Mouse (Mus musculus): ENCODE measurements around the gene Aldh1l1. TPM values are rescaled to one million over a fixed set of nuclear protein-coding genes. Genes with fewer than 3 reads are reported as not detected.

The Aldh1l1 gene
- total and polyA plus RNA-seq, 3 experiments: 0.04 to 0.14 TPM; not detected in 1

DNA sequence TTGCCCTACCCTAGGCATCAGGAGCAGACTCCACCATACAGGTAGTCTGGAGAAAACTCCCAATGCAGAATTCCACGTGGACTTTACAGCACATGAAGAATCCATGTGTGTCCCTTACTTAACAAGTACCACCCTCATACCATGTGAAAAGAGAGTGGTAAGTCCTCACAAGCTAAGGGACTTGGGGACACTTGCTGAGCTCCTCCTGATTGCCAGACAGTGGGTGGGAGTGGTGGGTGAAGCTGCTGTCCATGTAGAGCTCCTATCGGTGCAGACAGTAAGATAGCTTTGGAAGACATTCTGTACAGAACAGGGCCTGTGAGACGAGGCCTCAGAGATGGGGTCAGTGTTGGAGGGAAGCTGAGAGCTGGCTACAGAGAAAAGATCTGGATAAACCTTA lies 81.7 kb downstream of the Aldh1l1 start:
- no peaks in the 10 kb centered on the region for H3K4me1 ChIP-seq (ENCODE audit: control insufficient read depth in 1 of 2, insufficient read depth in 2 of 2, low read length in 2 of 2)
- no peak for DNase-seq (ENCODE audit: low read depth, low spot score)
- no peaks in the 10 kb centered on the region for H3K79me2 ChIP-seq (ENCODE audit: control insufficient read depth, insufficient read depth, low read length, poor library complexity)
- peaks cover 0 to 10% of the 10 kb centered on the region in 2 experiments; a peak in 3 of 4 replicates for H3K27me3 ChIP-seq (ENCODE audit: control insufficient read depth in 1 of 2, insufficient read depth in 2 of 2, low read length in 2 of 2)
- no peaks in the 10 kb centered on the region for H3K9me3 ChIP-seq (replicated peaks; ENCODE audit: insufficient read depth, low read length)
- H3K27ac ChIP-seq (ENCODE audit: control insufficient read depth, low read depth, low read length): no peak overlapping the region
- TF ChIP-seq MEF2A (IDR thresholded peaks at IDR 0.05; ENCODE audit: extremely low read depth, insufficient replicate concordance, low read depth, low read length, poor library complexity, severe bottlenecking) (no peak), TCF12 (IDR thresholded peaks at IDR 0.05; ENCODE audit: low read depth, low read length) (no peak), ZC3H11A (IDR thresholded peaks at IDR 0.05; ENCODE audit: low read depth, low read length) (no peak), CHD1 (IDR thresholded peaks at IDR 0.05; ENCODE audit: low read depth, low read length) (no peak)
- no peaks in the 10 kb centered on the region for H3K36me3 ChIP-seq (ENCODE audit: control insufficient read depth in 1 of 2, insufficient read depth in 2 of 2, low read length in 2 of 2)
- H3K4me3 ChIP-seq (ENCODE audit: control insufficient read depth in 1 of 2, insufficient read depth in 1 of 2, low read depth in 2 of 2, low read length in 2 of 2): no peak overlapping the region
- no peak overlapping the region for H3K9ac ChIP-seq (ENCODE audit: control insufficient read depth, low read depth, low read length, poor library complexity, severe bottlenecking)

DNA sequence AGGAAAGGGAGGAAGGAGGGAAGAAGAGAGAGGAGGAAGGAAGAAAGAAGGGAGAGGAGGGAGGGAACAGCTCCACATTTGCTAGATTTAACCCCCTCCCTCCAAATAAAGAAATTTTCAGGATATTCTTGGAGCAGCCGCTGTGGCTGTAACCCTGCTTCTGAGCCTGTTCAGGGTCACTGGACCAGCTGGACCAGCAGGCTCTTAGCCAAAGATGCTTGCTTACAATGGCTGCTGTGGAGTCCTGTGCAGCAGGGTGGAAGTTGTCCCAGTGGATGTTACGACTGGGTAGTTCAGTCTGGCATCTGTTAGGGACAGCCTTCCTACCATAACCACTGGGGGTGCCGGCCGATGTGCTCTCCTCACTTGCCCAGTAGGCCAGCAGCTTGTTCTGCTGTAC lies 82.5 kb downstream of the Aldh1l1 start:
- Histone ChIP-seq H3K79me2 (ENCODE audit: control insufficient read depth, insufficient read depth, low read length, poor library complexity) (no peaks in the 10 kb centered on the region), H3K9me3 (replicated peaks; ENCODE audit: insufficient read depth, low read length) (no peaks in the 10 kb centered on the region), H3K9ac (ENCODE audit: control insufficient read depth, low read depth, low read length, poor library complexity, severe bottlenecking) (no peak overlapping the region), H3K27me3 (ENCODE audit: control insufficient read depth in 1 of 2, insufficient read depth in 2 of 2, low read length in 2 of 2) (peaks cover 0 to 8% of the 10 kb centered on the region in 2 experiments; a peak in 3 of 4 replicates), H3K4me3 (ENCODE audit: control insufficient read depth in 1 of 2, insufficient read depth in 1 of 2, low read depth in 2 of 2, low read length in 2 of 2) (no peak overlapping the region), H3K4me1 (ENCODE audit: control insufficient read depth in 1 of 2, insufficient read depth in 2 of 2, low read length in 2 of 2) (no peaks in the 10 kb centered on the region), H3K27ac (ENCODE audit: control insufficient read depth, low read depth, low read length) (no peak overlapping the region), H3K36me3 (ENCODE audit: control insufficient read depth in 1 of 2, insufficient read depth in 2 of 2, low read length in 2 of 2) (no peaks in the 10 kb centered on the region)
- no peak for DNase-seq (ENCODE audit: low read depth, low spot score)
- no peak for TF ChIP-seq UBTF (IDR thresholded peaks at IDR 0.05; ENCODE audit: borderline replicate concordance, insufficient read depth, low read depth, low read length)
- TF ChIP-seq CHD1 (IDR thresholded peaks at IDR 0.05; ENCODE audit: low read depth, low read length): no peak
- TF ChIP-seq E2F4 (IDR thresholded peaks at IDR 0.05; ENCODE audit: borderline replicate concordance, low read depth, low read length): no peak
- no peak for TF ChIP-seq TAL1 (IDR thresholded peaks at IDR 0.05; ENCODE audit: low read length)
- TF ChIP-seq POLR2AphosphoS2 (IDR thresholded peaks at IDR 0.05; ENCODE audit: low read length): no peak

DNA sequence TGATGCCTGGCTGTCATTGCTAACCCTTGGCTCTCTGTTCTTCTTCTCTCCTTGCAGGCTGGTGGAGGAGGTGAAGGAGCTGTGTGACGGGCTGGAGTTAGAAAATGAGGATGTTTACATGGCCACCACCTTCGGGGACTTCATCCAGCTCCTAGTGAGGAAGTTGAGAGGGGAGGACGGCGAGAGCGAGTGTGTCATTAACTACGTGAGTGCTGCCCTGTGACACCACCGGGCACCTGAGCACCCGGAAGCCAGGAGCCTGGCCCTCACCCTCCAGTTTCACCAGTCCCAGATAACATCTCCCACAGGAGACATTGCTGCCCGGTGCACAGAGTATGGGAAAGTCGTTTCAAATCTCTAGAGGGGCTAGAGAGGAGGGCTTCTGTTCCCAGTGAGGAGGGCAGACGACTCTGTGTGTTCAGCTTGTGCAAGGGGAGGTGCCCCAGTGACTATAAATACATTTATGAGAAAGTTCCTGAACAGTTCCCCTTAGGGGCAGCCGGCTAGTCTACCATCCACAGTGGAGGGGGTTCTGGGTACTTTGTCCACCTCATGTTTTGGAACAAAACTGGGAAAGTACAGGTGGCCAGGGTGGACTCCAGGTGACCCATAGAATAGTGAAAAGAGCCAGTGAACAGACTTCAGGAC lies 83.6 kb downstream of the Aldh1l1 start:
- no peak for DNase-seq (ENCODE audit: low read depth, low spot score)
- Histone ChIP-seq H3K9me3 (replicated peaks; ENCODE audit: insufficient read depth, low read length) (no peaks in the 10 kb centered on the region), H3K27ac (ENCODE audit: control insufficient read depth, low read depth, low read length) (no peak overlapping the region), H3K27me3 (ENCODE audit: control insufficient read depth in 1 of 2, insufficient read depth in 2 of 2, low read length in 2 of 2) (peaks cover 0 to 7% of the 10 kb centered on the region in 2 experiments; a peak in 3 of 4 replicates), H3K4me1 (ENCODE audit: control insufficient read depth in 1 of 2, insufficient read depth in 2 of 2, low read length in 2 of 2) (no peaks in the 10 kb centered on the region), H3K36me3 (ENCODE audit: control insufficient read depth in 1 of 2, insufficient read depth in 2 of 2, low read length in 2 of 2) (no peaks in the 10 kb centered on the region), H3K79me2 (ENCODE audit: control insufficient read depth, insufficient read depth, low read length, poor library complexity) (no peaks in the 10 kb centered on the region), H3K4me3 (ENCODE audit: control insufficient read depth in 1 of 2, insufficient read depth in 1 of 2, low read depth in 2 of 2, low read length in 2 of 2) (no peak overlapping the region), H3K9ac (ENCODE audit: control insufficient read depth, low read depth, low read length, poor library complexity, severe bottlenecking) (no peak overlapping the region)
- TF ChIP-seq ETS1 (IDR thresholded peaks at IDR 0.05; ENCODE audit: low read depth, low read length) (no peak), USF2 (IDR thresholded peaks at IDR 0.05; ENCODE audit: borderline replicate concordance in 1 of 2, insufficient read depth in 1 of 2, low read depth in 1 of 2, low read length in 2 of 2) (no peak), MAFK (IDR thresholded peaks at IDR 0.05; ENCODE audit: borderline replicate concordance, low read depth, low read length) (no peak), UBTF (IDR thresholded peaks at IDR 0.05; ENCODE audit: borderline replicate concordance, insufficient read depth, low read depth, low read length) (no peak), NRF1 (IDR thresholded peaks at IDR 0.05; ENCODE audit: insufficient read depth, low read depth, low read length, poor library complexity, severe bottlenecking) (no peak), ZC3H11A (IDR thresholded peaks at IDR 0.05; ENCODE audit: low read depth, low read length) (no peak), SIN3A (IDR thresholded peaks at IDR 0.05; ENCODE audit: low read length) (no peak), POLR2AphosphoS5 (IDR thresholded peaks at IDR 0.05; ENCODE audit: borderline replicate concordance, low read depth, low read length) (no peak), E2F4 (IDR thresholded peaks at IDR 0.05; ENCODE audit: borderline replicate concordance, low read depth, low read length) (no peak), MYB (IDR thresholded peaks at IDR 0.05; ENCODE audit: low read depth, low read length) (no peak), ZKSCAN1 (IDR thresholded peaks at IDR 0.05; ENCODE audit: low read depth, low read length) (no peak), SMC3 (IDR thresholded peaks at IDR 0.05; ENCODE audit: low read depth, low read length) (no peak), MEF2A (IDR thresholded peaks at IDR 0.05; ENCODE audit: extremely low read depth, insufficient replicate concordance, low read depth, low read length, poor library complexity, severe bottlenecking) (no peak), CHD1 (IDR thresholded peaks at IDR 0.05; ENCODE audit: low read depth, low read length) (no peak), BHLHE40 (IDR thresholded peaks at IDR 0.05; ENCODE audit: borderline replicate concordance, low read depth, low read length) (no peak)
